Mouse (Mus musculus): ENCODE measurements around the gene Gm5129. TPM values are rescaled to one million over a fixed set of nuclear protein-coding genes. Genes with fewer than 3 reads are reported as not detected.

The Gm5129 gene
- total RNA-seq, 1 experiment from 2014 or later, result not detected

DNA sequence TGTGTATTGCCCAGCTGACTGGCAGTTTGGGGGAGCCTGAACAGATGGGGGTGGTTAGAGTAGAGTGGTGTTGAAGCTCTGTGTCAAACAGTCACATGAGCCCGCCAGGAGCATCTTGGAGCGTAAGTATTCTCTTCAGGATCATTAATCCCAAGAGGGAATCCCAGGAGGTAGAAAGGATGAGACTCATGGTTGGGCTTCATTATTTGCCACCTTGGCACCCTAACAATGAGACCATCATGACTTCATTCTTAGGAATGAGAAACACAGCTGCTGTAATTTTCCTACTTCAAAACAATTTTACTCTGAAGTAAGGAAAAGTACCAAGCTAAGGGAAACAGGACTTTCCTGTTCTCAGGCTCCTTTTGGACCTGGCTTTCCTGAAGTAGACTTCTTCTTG lies 10.4 kb downstream of the Gm5129 start:
- no peak for DNase-seq

DNA sequence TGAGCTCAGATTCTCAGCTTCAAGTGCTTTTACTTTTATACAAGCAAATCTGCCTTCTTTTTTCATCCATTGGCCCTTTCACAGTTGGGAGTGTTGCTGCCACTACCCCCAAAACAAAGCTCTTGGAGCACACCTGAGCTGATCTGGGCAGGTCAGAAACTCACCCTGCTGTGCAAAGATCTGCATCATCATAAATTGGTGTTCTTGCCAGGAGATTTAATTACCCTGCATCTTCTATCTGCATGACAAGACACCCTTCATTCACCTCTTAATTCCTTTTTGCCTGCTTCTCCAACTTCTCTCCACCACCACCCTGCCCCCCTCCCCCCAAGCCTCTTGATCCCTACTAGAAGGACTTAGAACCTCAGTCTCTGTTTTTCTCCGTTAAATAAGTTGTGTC lies 14.6 kb downstream of the Gm5129 start:
- DNase-seq, result no peak

DNA sequence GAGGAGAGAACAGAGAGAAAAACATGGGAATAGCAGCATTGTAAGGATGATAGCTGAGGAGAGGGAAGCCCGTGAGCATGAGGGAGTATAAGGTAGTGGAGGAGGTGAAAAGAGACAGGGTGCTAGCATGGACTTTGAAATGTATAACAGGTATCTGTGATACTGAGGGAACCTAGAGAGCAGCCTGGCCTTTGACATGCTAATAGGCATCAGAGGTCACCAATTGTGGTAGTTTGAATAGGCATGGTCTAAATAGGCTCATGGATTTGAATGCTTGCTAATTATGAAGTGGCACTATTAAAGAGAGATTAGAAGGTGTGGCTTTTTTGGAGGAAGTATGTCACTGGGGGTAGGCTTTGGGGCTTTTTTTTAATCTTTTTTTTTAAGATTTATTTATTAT lies 22.8 kb downstream of the Gm5129 start:
- DNase-seq, result no peak

DNA sequence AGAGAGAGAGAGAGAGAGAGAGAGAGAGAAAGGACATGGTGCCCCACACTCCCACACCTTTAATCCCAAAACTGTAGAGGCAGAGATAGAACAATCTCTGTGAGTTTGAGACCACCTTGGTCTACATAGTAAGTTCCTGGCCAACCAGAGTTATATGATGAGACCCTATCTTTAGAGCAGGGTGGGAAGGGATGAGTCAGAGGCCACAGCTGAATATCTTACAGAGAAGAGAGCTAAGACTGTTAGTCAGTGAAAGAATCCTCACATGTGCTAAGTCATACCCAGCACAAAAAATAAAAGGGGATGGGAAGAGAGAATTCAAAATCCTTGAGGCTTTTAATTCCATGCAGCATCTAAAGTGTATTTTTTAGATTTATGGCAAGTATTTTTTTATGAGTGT lies 24.1 kb downstream of the Gm5129 start:
- no peak for DNase-seq

DNA sequence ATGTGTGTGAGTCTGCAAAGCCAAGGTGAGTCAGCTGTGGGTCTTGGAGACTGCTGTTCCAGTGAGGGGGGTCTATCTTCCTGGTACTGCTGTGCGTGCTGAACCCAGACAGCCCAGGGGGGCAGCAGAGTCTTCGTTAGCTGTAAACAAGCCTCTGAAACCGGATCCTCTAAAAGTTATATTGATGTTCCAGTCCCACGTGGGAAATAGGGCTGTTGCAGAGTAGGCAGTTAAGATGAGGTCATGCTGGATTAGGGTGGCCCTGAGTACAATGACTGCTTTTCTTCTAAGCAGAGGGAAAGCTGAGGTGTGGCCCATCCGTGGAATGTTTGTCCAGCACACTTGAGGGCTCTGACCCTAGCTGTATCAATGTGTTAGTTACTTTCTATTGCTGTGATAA lies 27.5 kb downstream of the Gm5129 start:
- no peak for DNase-seq

- DNase-seq, result no peak
Measured at GRCm38 (mm10) chr5:29707241-29707640, 28.5 kb downstream of the Gm5129 start.

DNA sequence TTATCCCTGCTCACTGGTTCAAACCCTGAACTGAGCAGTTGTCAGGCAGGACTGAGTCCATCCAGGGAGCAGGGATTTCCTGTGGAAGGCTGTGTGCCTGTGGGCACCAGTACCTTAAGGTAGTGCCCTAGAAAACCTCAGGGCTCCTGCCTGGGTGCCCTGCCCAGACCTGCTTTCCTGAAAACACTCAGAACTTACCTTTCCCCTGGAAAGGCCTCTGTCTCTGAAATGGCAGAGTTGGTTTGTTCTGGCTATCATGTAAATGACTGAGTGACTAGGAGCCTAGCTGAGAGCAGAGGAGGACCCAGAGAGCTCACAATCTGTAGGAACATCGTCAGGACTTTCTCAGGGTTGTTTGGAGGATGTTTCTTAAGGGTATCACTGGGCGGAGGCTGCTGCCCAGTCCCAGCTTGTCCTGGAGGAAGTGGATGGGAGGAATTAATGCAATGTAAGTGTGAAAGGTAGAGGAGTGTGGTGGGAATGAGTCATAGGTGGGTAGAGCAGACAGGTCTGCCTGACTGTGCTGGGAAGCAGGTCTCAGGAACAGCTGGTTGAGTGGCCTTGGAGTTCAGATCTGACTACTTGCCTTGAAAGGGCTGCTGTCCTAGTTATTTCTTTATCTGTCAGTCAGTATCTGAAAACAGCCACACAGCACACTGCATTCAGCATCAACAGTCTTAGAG lies 36.1 kb downstream of the Gm5129 start:
- DNase-seq, result no peak

GRCm38 (mm10) chr5:29698493-29698892 lies 37.2 kb downstream of the Gm5129 start:
- no peak for DNase-seq

DNA sequence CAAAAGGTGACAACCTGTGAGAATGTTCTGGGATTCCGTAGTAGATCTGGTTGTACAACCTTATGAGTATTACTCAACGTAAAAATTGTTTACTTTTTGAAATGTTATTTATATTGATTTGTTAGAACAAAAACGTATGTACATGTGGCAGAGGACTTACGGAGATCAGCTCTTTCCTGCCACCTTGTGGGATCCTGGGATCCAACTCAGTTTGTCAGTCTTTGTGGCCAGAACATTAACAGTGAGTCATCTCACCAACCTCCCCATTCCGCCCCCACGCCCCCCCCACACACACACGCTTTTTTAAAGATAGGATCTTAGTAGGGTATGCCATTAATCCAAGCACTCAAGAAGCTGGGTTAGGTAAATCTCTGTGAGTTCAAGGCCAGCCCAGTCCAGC lies 47.4 kb downstream of the Gm5129 start:
- no peak for DNase-seq

GRCm38 (mm10) chr5:29687671-29688070 lies 48.1 kb downstream of the Gm5129 start:
- DNase-seq, result no peak

Other genes starting within 250 kb of the Gm5129 start
- gene Ube3c, start 166.7 kb downstream of the Gm5129 start, total RNA-seq (2021), result 57.9 and 58.6 TPM in 2 replicates
- gene Dnajb6, start 248 bp downstream of the Gm5129 start, total RNA-seq (2021), result 143 and 153 TPM in 2 replicates

Measured in adrenal gland, postnatal 25 days (tissue).